In genomic region chr8:70535701-70536100, GRCm38 (mm10) we compare ENCODE assay signal across 24 mouse cellular contexts.
"Had no signal": no experiment of that assay in that cellular context is flagged by ENCODE, and none has a peak within 500 bp of the region (broad histone marks: within the 10 kb centered on the region; RNA-seq: fewer than 3 reads in every experiment).

No protein-coding gene starts in this region.

- ATAC-seq: liver, embryonic 12.5 days; liver, postnatal 0 days; lung, postnatal 0 days; midbrain, embryonic 13.5 days; midbrain, embryonic 15.5 days; midbrain, embryonic 16.5 days had no signal

- H3K27me3 ChIP-seq: limb, embryonic 12.5 days; limb, embryonic 13.5 days; limb, embryonic 15.5 days; liver, embryonic 12.5 days; liver, embryonic 13.5 days; liver, embryonic 15.5 days; lung, embryonic 15.5 days; midbrain, embryonic 12.5 days; midbrain, embryonic 13.5 days; midbrain, embryonic 15.5 days had no signal

- H3K4me3 ChIP-seq: left cerebral cortex, adult 2 months; limb, embryonic 10.5 days; limb, embryonic 12.5 days; limb, embryonic 13.5 days; limb, embryonic 15.5 days; liver, embryonic 12.5 days; liver, embryonic 13.5 days; liver, embryonic 15.5 days; lung, embryonic 15.5 days; midbrain, embryonic 10.5 days; midbrain, embryonic 12.5 days; midbrain, embryonic 13.5 days; midbrain, embryonic 15.5 days; myocyte had no signal

- DNase-seq: left cerebral cortex, postnatal 4 days; liver; liver, embryonic 13.5 days; liver, postnatal 0 days; lung, adult 2 months; lung, embryonic 14.5 days; lung, postnatal 14 days; lung, postnatal 36 days; midbrain, embryonic 14.5 days had no signal

- H3K9me3 ChIP-seq: limb, embryonic 10.5 days; limb, embryonic 12.5 days; limb, embryonic 13.5 days; limb, embryonic 15.5 days; liver, embryonic 12.5 days; liver, embryonic 13.5 days; liver, embryonic 15.5 days; lung, embryonic 15.5 days; midbrain, embryonic 10.5 days; midbrain, embryonic 12.5 days; midbrain, embryonic 13.5 days; midbrain, embryonic 15.5 days had no signal
